Comparison of ENCODE assay signal across 8 mouse cellular contexts in the genomic region with DNA sequence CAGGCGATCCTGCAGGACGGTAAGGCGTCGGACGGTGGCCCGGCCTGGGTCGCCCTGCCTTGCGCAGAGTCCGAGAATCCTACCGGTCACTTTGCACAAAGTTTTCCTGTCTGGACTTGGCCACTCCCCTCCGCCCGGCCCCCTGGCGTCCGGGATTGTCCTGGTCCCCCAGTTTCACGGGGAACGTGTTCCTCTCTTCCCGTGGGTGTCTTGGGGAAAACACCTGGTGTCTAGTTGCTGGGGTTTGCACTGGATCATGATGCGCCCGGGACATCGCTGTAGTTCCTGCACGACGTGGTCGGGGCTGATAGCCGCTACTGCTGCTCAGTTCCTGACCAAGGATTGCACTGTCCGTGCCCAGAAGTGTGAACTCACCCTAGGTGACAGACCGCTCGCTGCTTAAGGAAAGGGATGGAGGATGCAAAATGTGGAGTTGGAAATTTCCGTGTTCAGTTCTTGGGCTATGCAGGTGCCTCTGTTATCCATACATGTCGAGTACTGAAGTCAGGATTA. TPM values are rescaled to one million over a fixed set of nuclear protein-coding genes. Genes with fewer than 3 reads are reported as not detected.
DNase-seq lines count a peak whose midpoint lies in the region; ATAC-seq and TF ChIP-seq lines count a peak whose summit lies in the region.

No protein-coding gene starts in this region.

- intact Hi-C loops in gastrocnemius, adult 2 months (cut with DNase I): loop anchor here (1.0 to 5.0 kb wide), 2 partner anchors 20 to 148 kb away; no protein-coding TSS in a partner anchor

- H3K9me3 ChIP-seq in E14TG2a.4 (ENCODE audit: low read length): no peaks in the 10 kb centered on the region; the same call in 1 of the 2 replicates
- no peaks in the 10 kb centered on the region for H3K9me3 ChIP-seq in forebrain, embryonic 13.5 days (replicated peaks)
- H3K9me3 ChIP-seq in liver, embryonic 15.5 days (replicated peaks): no peaks in the 10 kb centered on the region

- peak overlapping the region; percentile 98 for H3K27ac ChIP-seq in gastrocnemius, adult 2 months
- peak overlapping the region; percentile 25; the same call in 1 of the 2 replicates for H3K27ac ChIP-seq in forebrain, embryonic 13.5 days
- peak overlapping the region; percentile 66; the same call in 1 of the 2 replicates for H3K27ac ChIP-seq in liver, embryonic 15.5 days (replicated peaks)

- H3K36me3 ChIP-seq in E14TG2a.4 (ENCODE audit: insufficient read depth, low read length): peaks cover 23% of the 10 kb centered on the region
- no peaks in the 10 kb centered on the region for H3K36me3 ChIP-seq in forebrain, embryonic 13.5 days (ENCODE audit: poor library complexity, severe bottlenecking)
- no peaks in the 10 kb centered on the region for H3K36me3 ChIP-seq in liver, embryonic 15.5 days (replicated peaks)

- H3K4me2 ChIP-seq in forebrain, embryonic 13.5 days: peak overlapping the region; percentile 80
- peak overlapping the region; percentile 80 for H3K4me2 ChIP-seq in liver, embryonic 15.5 days

- no peak for DNase-seq in gastrocnemius, adult 2 months
- DNase-seq in gastrocnemius, adult 8-10 months (ENCODE audit: low spot score in 2 of 2): no peak
- no peak for DNase-seq in layer of hippocampus, postnatal 36 days
- DNase-seq in layer of hippocampus, adult 18-20 months (ENCODE audit: low spot score in 2 of 2): no peak
- no peak for DNase-seq in retina, postnatal 1 day

- peaks cover 10% of the 10 kb centered on the region for H3K4me1 ChIP-seq in E14TG2a.4 (replicated peaks; ENCODE audit: low read depth, low read length)
- H3K4me1 ChIP-seq in forebrain, embryonic 13.5 days: peaks cover 10% of the 10 kb centered on the region
- peaks cover 10% of the 10 kb centered on the region for H3K4me1 ChIP-seq in liver, embryonic 15.5 days (replicated peaks)

- peak overlapping the region; percentile 83 for H3K9ac ChIP-seq in forebrain, embryonic 13.5 days
- peak overlapping the region; percentile 84 for H3K9ac ChIP-seq in liver, embryonic 15.5 days

- peak; percentile 66 for TF ChIP-seq CTCF in gastrocnemius, adult 2 months (IDR thresholded peaks at IDR 0.05)
- TF ChIP-seq CTCF in E14TG2a.4 (conservative IDR thresholded peaks at IDR 0.05; ENCODE audit: low read length): peak; percentile 22; the same call in 1 of the 2 replicates

- ATAC-seq in forebrain, embryonic 13.5 days: peak; percentile 68; the same call in 1 of the 2 replicates
- peak; percentile 72 for ATAC-seq in liver, embryonic 15.5 days (ENCODE audit: insufficient read depth)

- no peaks in the 10 kb centered on the region for H3K27me3 ChIP-seq in E14TG2a.4 (ENCODE audit: insufficient read depth, low read length)
- no peaks in the 10 kb centered on the region for H3K27me3 ChIP-seq in forebrain, embryonic 13.5 days
- H3K27me3 ChIP-seq in liver, embryonic 15.5 days: no peaks in the 10 kb centered on the region

- peak overlapping the region; percentile 96 for H3K4me3 ChIP-seq in gastrocnemius, adult 2 months
- peak overlapping the region; percentile 97 for H3K4me3 ChIP-seq in E14TG2a.4 (replicated peaks; ENCODE audit: low read length)
- peak overlapping the region; percentile 87 for H3K4me3 ChIP-seq in forebrain, embryonic 13.5 days
- peak overlapping the region; percentile 93 for H3K4me3 ChIP-seq in liver, embryonic 15.5 days (replicated peaks)

- WGBS in forebrain, embryonic 13.5 days: under 1% methylated on average over 29 of the region's 29 CpGs
- under 1% methylated on average over 29 of the region's 29 CpGs for WGBS in liver, embryonic 15.5 days (ENCODE audit: insufficient replicate concordance)

RNA-seq across cellular contexts. Expression of a gene that starts 0.4 kb away (rescaled TPM):
- 10 to 100 TPM; 29.2 to 31.7 TPM for total RNA-seq in gastrocnemius, adult 2 months (2021)
- total RNA-seq in gastrocnemius, adult 8-10 months (2022): 10 to 100 TPM; 33.3 to 44.0 (median 36.5) TPM
- 24.2 and 27.6 TPM in 2 replicates for polyA plus RNA-seq in forebrain, embryonic 13.5 days (2015; fragmentation: Nextera tagmentation; extraction: Ambion mirVana)
- 6.8 and 7.5 TPM in 2 replicates for polyA plus RNA-seq in liver, embryonic 15.5 days (2015; fragmentation: Nextera tagmentation; extraction: Ambion mirVana)
- total RNA-seq in layer of hippocampus, postnatal 36 days (2021): 10 to 100 TPM; 60.4 to 62.2 TPM
- total RNA-seq in layer of hippocampus, adult 18-20 months (2021): 10 to 100 TPM; 63.6 to 64.7 TPM

RNA-seq across cellular contexts. Expression of a gene that starts 0.4 kb away (rescaled TPM):
- 1 to 10 TPM; 3.2 to 5.7 TPM for total RNA-seq in gastrocnemius, adult 2 months (2021)
- 1 to 10 TPM; 3.7 to 5.4 (median 4.6) TPM for total RNA-seq in gastrocnemius, adult 8-10 months (2022)
- 11.2 and 12.9 TPM in 2 replicates for polyA plus RNA-seq in forebrain, embryonic 13.5 days (2015; fragmentation: Nextera tagmentation; extraction: Ambion mirVana)
- 2.4 and 2.9 TPM in 2 replicates for polyA plus RNA-seq in liver, embryonic 15.5 days (2015; fragmentation: Nextera tagmentation; extraction: Ambion mirVana)
- 1 to 10 TPM; 8.1 to 8.6 TPM for total RNA-seq in layer of hippocampus, postnatal 36 days (2021)
- total RNA-seq in layer of hippocampus, adult 18-20 months (2021): 10 to 100 TPM in 1 of 2 experiments, 1 to 10 TPM in 1; 7.9 to 13.0 TPM

RNA-seq across cellular contexts. Expression of a gene that starts 20.6 kb away (rescaled TPM):
- total RNA-seq in gastrocnemius, adult 2 months (2021): 10 to 100 TPM; 29.3 to 29.8 TPM
- total RNA-seq in gastrocnemius, adult 8-10 months (2022): 10 to 100 TPM; 25.1 to 30.6 (median 27.9) TPM
- polyA plus RNA-seq in forebrain, embryonic 13.5 days (2015; fragmentation: Nextera tagmentation; extraction: Ambion mirVana): 27.1 and 30.0 TPM in 2 replicates
- 17.8 and 21.9 TPM in 2 replicates for polyA plus RNA-seq in liver, embryonic 15.5 days (2015; fragmentation: Nextera tagmentation; extraction: Ambion mirVana)
- 10 to 100 TPM; 35.1 to 42.4 TPM for total RNA-seq in layer of hippocampus, postnatal 36 days (2021)
- total RNA-seq in layer of hippocampus, adult 18-20 months (2021): 10 to 100 TPM; 37.6 to 44.9 TPM

RNA-seq across cellular contexts. Expression of a gene that starts 58.7 kb away (rescaled TPM):
- total RNA-seq in gastrocnemius, adult 2 months (2021): not detected
- not detected for total RNA-seq in gastrocnemius, adult 8-10 months (2022)
- 6.6 and 8.7 TPM in 2 replicates for polyA plus RNA-seq in forebrain, embryonic 13.5 days (2015; fragmentation: Nextera tagmentation; extraction: Ambion mirVana)
- 0.03 TPM in 1 of 2 replicates, not detected in the other for polyA plus RNA-seq in liver, embryonic 15.5 days (2015; fragmentation: Nextera tagmentation; extraction: Ambion mirVana)
- total RNA-seq in layer of hippocampus, postnatal 36 days (2021): 10 to 100 TPM; 75.5 to 82.0 TPM
- total RNA-seq in layer of hippocampus, adult 18-20 months (2021): 10 to 100 TPM; 73.3 to 79.9 TPM

Comparison
In these comparisons a context has a peak if more than half of its experiments do, and no peak if none do; other contexts are left out.
1. H3K27ac ChIP-seq: peak in every context shown above with its lines; median percentile 98 in gastrocnemius, adult 2 months; 66 in liver, embryonic 15.5 days; 25 in forebrain, embryonic 13.5 days.